ENCODE assay signal across 8 mouse cellular contexts in the genomic region with DNA sequence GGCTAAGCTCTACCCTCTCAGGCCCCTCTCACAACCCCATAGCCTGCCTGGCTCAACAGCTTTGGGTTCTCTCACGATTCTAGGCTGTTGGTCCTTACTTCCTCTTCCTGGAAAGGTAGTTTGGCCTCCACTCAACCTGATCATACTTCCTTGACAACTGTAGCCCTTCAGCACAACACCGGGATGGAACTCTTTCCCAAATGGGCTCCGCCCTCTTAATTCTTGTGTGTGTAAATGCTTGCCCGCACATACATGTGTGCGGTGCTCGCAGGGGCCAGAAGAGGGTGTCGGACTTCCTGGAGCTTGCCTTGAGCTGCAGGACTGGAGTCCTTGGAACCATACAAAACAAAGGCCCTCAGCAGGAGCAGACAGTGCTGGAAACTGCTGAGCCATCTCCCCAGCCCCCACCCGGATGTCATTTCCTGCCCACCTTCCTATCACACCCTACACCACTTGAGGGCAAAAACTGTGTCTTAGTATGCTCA. TPM values are rescaled to one million over a fixed set of nuclear protein-coding genes. Genes with fewer than 3 reads are reported as not detected.
A peak's percentile ranks its signal among the peaks of the same experiment; 100 is the strongest.
DNase-seq lines count a peak whose midpoint lies in the region; ATAC-seq and TF ChIP-seq lines count a peak whose summit lies in the region.

No protein-coding gene starts in this region.

- H3K27me3 ChIP-seq in heart, embryonic 12.5 days (replicated peaks) = no peaks in the 10 kb centered on the region
- no peaks in the 10 kb centered on the region for H3K27me3 ChIP-seq in kidney, postnatal 0 days (ENCODE audit: insufficient read depth, low read length)
- H3K27me3 ChIP-seq in hindbrain, embryonic 11.5 days (ENCODE audit: control insufficient read depth, insufficient read depth, low read length) = no peaks in the 10 kb centered on the region

- no peaks in the 10 kb centered on the region for H3K36me3 ChIP-seq in heart, embryonic 12.5 days
- H3K36me3 ChIP-seq in kidney, postnatal 0 days (ENCODE audit: insufficient read depth, low read length) = no peaks in the 10 kb centered on the region
- H3K36me3 ChIP-seq in hindbrain, embryonic 11.5 days (ENCODE audit: control insufficient read depth, insufficient read depth, low read length) = no peaks in the 10 kb centered on the region

- no peaks in the 10 kb centered on the region for H3K9me3 ChIP-seq in heart, embryonic 12.5 days (replicated peaks)
- H3K9me3 ChIP-seq in kidney, postnatal 0 days (replicated peaks; ENCODE audit: low read length) = no peaks in the 10 kb centered on the region
- no peaks in the 10 kb centered on the region for H3K9me3 ChIP-seq in hindbrain, embryonic 11.5 days (ENCODE audit: control insufficient read depth, low read length)

- TF ChIP-seq CTCF in kidney, postnatal 0 days (IDR thresholded peaks at IDR 0.05; ENCODE audit: low read depth) = peak; percentile 44
- TF ChIP-seq CTCF in left cerebral cortex, adult 2 months (IDR thresholded peaks at IDR 0.05) = no peak

- H3K4me2 ChIP-seq in heart, embryonic 12.5 days = no peak overlapping the region
- no peak overlapping the region for H3K4me2 ChIP-seq in kidney, postnatal 0 days (ENCODE audit: low read length)
- H3K4me2 ChIP-seq in hindbrain, embryonic 11.5 days (replicated peaks; ENCODE audit: low read depth, low read length) = no peak overlapping the region

- no peak overlapping the region for H3K9ac ChIP-seq in heart, embryonic 12.5 days
- no peak overlapping the region for H3K9ac ChIP-seq in kidney, postnatal 0 days (ENCODE audit: low read depth, low read length)
- no peak overlapping the region for H3K9ac ChIP-seq in hindbrain, embryonic 11.5 days (ENCODE audit: low read depth, low read length)

- peak overlapping the region; percentile 68 for H3K27ac ChIP-seq in heart, embryonic 12.5 days (ENCODE audit: poor library complexity, severe bottlenecking)
- peak overlapping the region; percentile 54; the same call in 1 of the 2 replicates for H3K27ac ChIP-seq in kidney, postnatal 0 days
- no peak overlapping the region for H3K27ac ChIP-seq in hindbrain, embryonic 11.5 days (ENCODE audit: low read depth, low read length)
- no peak overlapping the region for H3K27ac ChIP-seq in left cerebral cortex, adult 2 months

- H3K4me3 ChIP-seq in heart, embryonic 12.5 days = no peak overlapping the region
- no peak overlapping the region for H3K4me3 ChIP-seq in kidney, postnatal 0 days (replicated peaks; ENCODE audit: low read depth, low read length)
- no peak overlapping the region for H3K4me3 ChIP-seq in hindbrain, embryonic 11.5 days (ENCODE audit: low read depth, low read length)
- no peak overlapping the region for H3K4me3 ChIP-seq in left cerebral cortex, adult 2 months

- intact Hi-C loops in left cerebral cortex, adult 2 months (cut with DNase I) = no loop called here

- WGBS in heart, embryonic 12.5 days = 61% methylated on average over 8 of the region's 8 CpGs
- WGBS in kidney, postnatal 0 days = 63% methylated on average over 8 of the region's 8 CpGs
- 80% methylated on average over 8 of the region's 8 CpGs for WGBS in hindbrain, embryonic 11.5 days

- H3K4me1 ChIP-seq in heart, embryonic 12.5 days (replicated peaks) = peaks cover 80% of the 10 kb centered on the region
- H3K4me1 ChIP-seq in kidney, postnatal 0 days (replicated peaks; ENCODE audit: insufficient read depth, low read length) = peaks cover 18% of the 10 kb centered on the region
- no peaks in the 10 kb centered on the region for H3K4me1 ChIP-seq in hindbrain, embryonic 11.5 days (replicated peaks; ENCODE audit: control insufficient read depth, insufficient read depth, low read length)

- no peak for DNase-seq in heart, adult 8-10 months (ENCODE audit: low spot score)
- peak; percentile 90 for DNase-seq in ES-CJ7 (ENCODE audit: low read depth, low spot score)
- DNase-seq in kidney, postnatal 0 days (ENCODE audit: low spot score) = no peak
- DNase-seq in natural killer cell, adult 2 months (ENCODE audit: low spot score in 2 of 2) = peak; percentile 64 to 72
- DNase-seq in urinary bladder, postnatal 36 days (ENCODE audit: low spot score in 2 of 2) = no peak
- no peak for DNase-seq in hindbrain, embryonic 11.5 days (ENCODE audit: low spot score)
- DNase-seq in left cerebral cortex, adult 2 months (ENCODE audit: extremely low spot score in 1 of 2, low spot score in 2 of 2) = no peak

- ATAC-seq in heart, embryonic 12.5 days (ENCODE audit: insufficient number of reproducible peaks, low FRiP score) = peak; percentile 36; the same call in 1 of the 2 replicates
- ATAC-seq in kidney, postnatal 0 days (replicated peaks; ENCODE audit: low FRiP score, low read depth) = no peak
- ATAC-seq in hindbrain, embryonic 11.5 days (ENCODE audit: low FRiP score) = no peak

RNA-seq across cellular contexts. Expression of a gene that starts 11.0 kb away (rescaled TPM):
- polyA plus RNA-seq in heart, embryonic 12.5 days (2016; fragmentation: Nextera tagmentation; extraction: Ambion mirVana) = 21.4 and 23.8 TPM in 2 replicates
- total RNA-seq in heart, adult 8-10 months (2022) = 10 to 100 TPM; 47.2 to 63.1 (median 52.7) TPM
- polyA plus RNA-seq in kidney, postnatal 0 days (2015; fragmentation: Nextera tagmentation; extraction: Ambion mirVana) = 12.3 and 14.0 TPM in 2 replicates
- polyA plus RNA-seq in hindbrain, embryonic 11.5 days (2014; fragmentation: Nextera tagmentation; extraction: Ambion mirVana) = 13.7 and 14.4 TPM in 2 replicates
- 100 to 1,000 TPM in 1 of 2 experiments, 10 to 100 TPM in 1; 85.8 to 101 TPM for total RNA-seq in left cerebral cortex, adult 2 months (2021)

RNA-seq across cellular contexts. Expression of a gene that starts 21.3 kb away (rescaled TPM):
- polyA plus RNA-seq in heart, embryonic 12.5 days (2016; fragmentation: Nextera tagmentation; extraction: Ambion mirVana) = 37.4 and 40.4 TPM in 2 replicates
- total RNA-seq in heart, adult 8-10 months (2022) = 10 to 100 TPM; 27.1 to 34.5 (median 29.8) TPM
- polyA plus RNA-seq in kidney, postnatal 0 days (2015; fragmentation: Nextera tagmentation; extraction: Ambion mirVana) = 30.7 and 32.3 TPM in 2 replicates
- 25.9 and 35.8 TPM in 2 replicates for polyA plus RNA-seq in hindbrain, embryonic 11.5 days (2014; fragmentation: Nextera tagmentation; extraction: Ambion mirVana)
- 10 to 100 TPM; 45.2 to 51.5 TPM for total RNA-seq in left cerebral cortex, adult 2 months (2021)

Comparison
In these comparisons a context has a peak if more than half of its experiments do, and no peak if none do; other contexts are left out.
1. H3K27ac ChIP-seq: peak in heart, embryonic 12.5 days (single experiment) and kidney, postnatal 0 days (single experiment); none in hindbrain, embryonic 11.5 days (single experiment) and left cerebral cortex, adult 2 months (single experiment).
2. DNase-seq: peak in ES-CJ7 (single experiment) and natural killer cell, adult 2 months (2 of 2); none in heart, adult 8-10 months (single experiment), kidney, postnatal 0 days (single experiment), urinary bladder, postnatal 36 days (0 of 2), hindbrain, embryonic 11.5 days (single experiment) and left cerebral cortex, adult 2 months (0 of 2).